Mouse (Mus musculus) left cerebral cortex, adult 8-10 months (tissue): ENCODE measurements around the gene Ipcef1. TPM values are rescaled to one million over a fixed set of nuclear protein-coding genes. Genes with fewer than 3 reads are reported as not detected.

ENCODE experiments used
- DNase-seq, 2 experiments: peaks; one replicate each; pipeline ENCODE4 v3.0.0; 2022; ENCODE audit warnings: low spot score in 2 of 2
- total RNA-seq, 4 experiments: library from RNA; stranded (reverse); gene quantifications; 2 replicates each; pipeline ENCODE4 v1.2.4; 2022

The Ipcef1 gene
- total RNA-seq, 4 experiments from 2014 or later: 73.6 to 104 (median 81.8) TPM

GRCm38 (mm10) chr10:6968334-6968733, 83.9 kb downstream of the Ipcef1 start:
- no peak for DNase-seq

- no peak for DNase-seq
Observed at GRCm38 (mm10) chr10:6967588-6968242, 84.6 kb downstream of the Ipcef1 start.

- no peak for DNase-seq
Observed at GRCm38 (mm10) chr10:6958791-6959190, 93.5 kb downstream of the Ipcef1 start.

- no peak for DNase-seq
Observed at GRCm38 (mm10) chr10:6956357-6956756, 95.9 kb downstream of the Ipcef1 start.

- no peak for DNase-seq
Observed at GRCm38 (mm10) chr10:6954533-6954932, 97.7 kb downstream of the Ipcef1 start.

- no peak for DNase-seq
Observed at GRCm38 (mm10) chr10:6953115-6953514, 99.2 kb downstream of the Ipcef1 start.

- peak; percentile 26 to 89 for DNase-seq
Observed at GRCm38 (mm10) chr10:6936671-6937425, 115.4 kb downstream of the Ipcef1 start.

- DNase-seq: no peak
Observed at GRCm38 (mm10) chr10:6934776-6935175, 117.5 kb downstream of the Ipcef1 start.

GRCm38 (mm10) chr10:6930889-6931288, 121.4 kb downstream of the Ipcef1 start:
- no peak for DNase-seq

GRCm38 (mm10) chr10:6930398-6930797, 121.9 kb downstream of the Ipcef1 start:
- peak in 1 of 2 experiments; percentile 50 for DNase-seq

GRCm38 (mm10) chr10:6928905-6929304, 123.4 kb downstream of the Ipcef1 start:
- no peak for DNase-seq

- DNase-seq: no peak
Observed at GRCm38 (mm10) chr10:6927600-6928223, 124.6 kb downstream of the Ipcef1 start.

GRCm38 (mm10) chr10:6926724-6927123, 125.6 kb downstream of the Ipcef1 start:
- no peak for DNase-seq

- peak in 1 of 2 experiments; percentile 92 for DNase-seq
Observed at GRCm38 (mm10) chr10:6916545-6917257, 135.6 kb downstream of the Ipcef1 start.

- DNase-seq: no peak
Observed at GRCm38 (mm10) chr10:6915991-6916390, 136.3 kb downstream of the Ipcef1 start.

- DNase-seq: peak in 1 of 2 experiments; percentile 73
Observed at GRCm38 (mm10) chr10:6909763-6910162, 142.5 kb downstream of the Ipcef1 start.

- DNase-seq: no peak
Observed at GRCm38 (mm10) chr10:6901819-6902393, 150.4 kb downstream of the Ipcef1 start.

GRCm38 (mm10) chr10:6900126-6900525, 152.2 kb downstream of the Ipcef1 start:
- no peak for DNase-seq

GRCm38 (mm10) chr10:6896659-6897303, 155.5 kb downstream of the Ipcef1 start:
- no peak for DNase-seq

- no peak for DNase-seq
Observed at GRCm38 (mm10) chr10:6895796-6896195, 156.5 kb downstream of the Ipcef1 start.
